Mouse (Mus musculus) hindbrain, embryonic 16.5 days (tissue): ENCODE data around the gene Olfr980. TPM values are rescaled to one million over a fixed set of nuclear protein-coding genes. Genes with fewer than 3 reads are reported as not detected.
"Not testable (repeated sequence)": the region's sequence is repeated elsewhere in the genome, so short reads cannot be mapped to it uniquely, and the experiment has no call there.

Experiments
- ATAC-seq: fragments of 200-750 bp; cut with Nextera tagmentation; 2 replicates; pipeline ENCODE4 v1.8.0; 2017; ENCODE audit warnings: moderate TSS enrichment, moderate library complexity
- H3K27ac ChIP-seq: fragments of 300-500 bp; sonication (generic); 2 replicates; pipeline ENCODE4 v1.5.1; 2014; ENCODE audit warnings: low read depth, mild to moderate bottlenecking, control low read depth, low read length, moderate library complexity
- H3K27me3 ChIP-seq: fragments of 300-500 bp; sonication (generic); replicated peaks from 2 replicates; pipeline ENCODE4 v1.6.1; 2014; ENCODE audit warnings: low read length; ENCODE audit not compliant: control insufficient read depth, insufficient read depth
- H3K36me3 ChIP-seq: fragments of 300-500 bp; sonication (generic); 2 replicates; pipeline ENCODE4 v1.6.1; 2014; ENCODE audit warnings: mild to moderate bottlenecking, low read length, moderate library complexity, mixed read lengths; ENCODE audit not compliant: control insufficient read depth, insufficient read depth
- H3K4me1 ChIP-seq: fragments of 300-500 bp; sonication (generic); 2 replicates; pipeline ENCODE4 v1.6.1; 2014; ENCODE audit warnings: low read depth, low read length; ENCODE audit not compliant: control insufficient read depth, insufficient read depth
- H3K4me2 ChIP-seq: fragments of 300-500 bp; sonication (generic); 2 replicates; pipeline ENCODE4 v1.6.1; 2014; ENCODE audit warnings: mild to moderate bottlenecking, low read length, control low read depth, moderate library complexity
- H3K4me3 ChIP-seq: fragments of 300-500 bp; sonication (generic); 2 replicates; pipeline ENCODE4 v1.5.1; 2014; ENCODE audit warnings: mild to moderate bottlenecking, low read length, control low read depth, moderate library complexity
- H3K9ac ChIP-seq: fragments of 300-500 bp; sonication (generic); 2 replicates; pipeline ENCODE4 v1.6.1; 2014; ENCODE audit warnings: low read depth, mild to moderate bottlenecking, control low read depth, low read length, moderate library complexity
- H3K9me3 ChIP-seq: fragments of 300-500 bp; sonication (generic); 2 replicates; pipeline ENCODE4 v1.6.1; 2014; ENCODE audit warnings: mild to moderate bottlenecking, low read length, moderate library complexity; ENCODE audit not compliant: control insufficient read depth
- WGBS: fragments of 180-500 bp; shearing (Covaris S2); extraction: QIAGEN DNeasy Blood & Tissue Kit; methylation state at CpG from one replicate; pipeline ENCODE4 v1.1.7; 2014; 5-methylcytosine and 5-hydroxymethylcytosine counted together
- polyA plus RNA-seq: library from polyadenylated mRNA; unstranded; fragments of >200 nt; fragmentation: Nextera tagmentation; extraction: Ambion mirVana; gene quantifications from 2 replicates; pipeline ENCODE4 v1.2.1, GENCODE M21; 2015

Gene Olfr980
- not detected in 2 replicates for polyA plus RNA-seq

DNA sequence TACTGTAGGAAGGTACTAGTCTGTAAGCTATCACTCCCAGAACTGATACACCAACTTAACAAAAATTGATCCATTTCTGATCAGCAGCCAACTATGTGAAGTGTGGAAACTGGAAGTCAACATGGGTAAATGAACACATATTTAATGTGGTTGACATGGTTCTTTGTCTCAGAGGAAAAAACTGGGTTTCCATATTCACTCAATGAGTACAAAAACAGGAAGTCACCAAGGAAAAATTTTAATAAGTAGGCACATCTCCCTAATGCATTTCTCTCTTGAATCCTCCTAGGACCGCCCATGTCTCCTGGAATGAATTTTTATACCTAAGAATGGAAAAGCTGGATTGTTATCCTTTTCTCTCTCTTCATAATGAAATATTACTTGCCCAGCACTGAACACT is at the start of gene Olfr980:
TSS of gene Olfr980 (minus strand) at position 101 of the 400 bp plus-strand sequence.
- WGBS = 94% methylated on average over 1 of the region's 1 CpGs
- no peaks in the 10 kb centered on the region for H3K9me3 ChIP-seq

DNA sequence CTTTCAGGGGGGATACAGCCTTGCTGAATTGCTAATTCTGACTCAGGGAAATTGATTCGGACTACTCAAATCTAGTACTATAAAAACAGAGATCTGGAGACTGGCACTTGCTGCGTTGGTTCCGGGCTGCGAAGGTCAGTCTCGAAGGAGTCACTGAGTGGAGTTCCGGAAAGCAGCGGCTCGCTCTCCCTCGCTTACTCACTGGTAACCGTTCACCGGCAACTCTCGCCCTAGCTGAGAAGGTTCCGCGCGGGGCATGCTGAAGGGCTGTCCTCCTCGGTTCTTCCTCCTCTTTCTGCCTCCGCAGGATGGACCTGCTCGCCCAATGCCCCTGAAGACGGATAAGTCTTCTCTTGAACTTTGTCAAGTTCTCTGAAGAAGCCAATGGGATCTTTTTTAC is 40.8 kb upstream of the Olfr980 start:
- H3K27me3 ChIP-seq = no peaks in the 10 kb centered on the region

More for the DNA sequence above, at the start of gene Olfr980:
- ATAC-seq = no peak
- Histone ChIP-seq H3K27me3 (no peaks in the 10 kb centered on the region), H3K9ac (no peak within 1 kb of the TSS), H3K4me1 (no peaks in the 10 kb centered on the region), H3K4me3 (no peak within 1 kb of the TSS), H3K36me3 (no peaks in the 10 kb centered on the region), H3K27ac (no peak within 1 kb of the TSS), H3K4me2 (no peak within 1 kb of the TSS)

DNA sequence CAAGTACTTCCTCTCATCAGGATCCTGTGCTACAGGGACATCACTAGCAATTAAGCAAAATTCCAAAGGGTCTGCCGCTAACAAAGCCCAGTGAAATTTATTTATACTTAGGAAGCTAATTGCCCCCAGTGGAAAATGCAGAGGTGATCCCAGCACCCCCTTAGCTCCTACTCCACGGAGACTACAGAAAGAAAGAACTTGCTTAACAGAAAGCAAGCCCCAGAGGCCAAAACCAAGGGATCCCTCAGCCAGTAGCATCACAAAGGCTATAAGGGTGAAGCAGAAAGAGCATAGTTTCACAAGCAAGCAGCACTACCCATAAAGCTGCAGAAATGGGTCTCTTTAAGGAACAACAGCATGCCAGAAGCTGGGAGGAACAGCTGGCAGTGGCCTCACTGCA is 11.8 kb upstream of the Olfr980 start, which contains the start of gene Olfr981:
TSS of gene Olfr981 (plus strand) at position 301 of the 400 bp plus-strand sequence.
- no peaks in the 10 kb centered on the region for H3K9me3 ChIP-seq
- ATAC-seq = no peak
- H3K4me3 ChIP-seq = no peak within 1 kb of the TSS
- no peaks in the 10 kb centered on the region for H3K27me3 ChIP-seq
- no peaks in the 10 kb centered on the region for H3K4me1 ChIP-seq
- H3K36me3 ChIP-seq = no peaks in the 10 kb centered on the region
- no peak within 1 kb of the TSS for H3K9ac ChIP-seq
- H3K4me2 ChIP-seq = no peak within 1 kb of the TSS
- H3K27ac ChIP-seq = no peak within 1 kb of the TSS
- WGBS = 70% methylated on average over 2 of the region's 2 CpGs

More for the DNA sequence above, 40.8 kb upstream of the Olfr980 start:
- no peak for ATAC-seq
- Histone ChIP-seq H3K4me2 (no peak overlapping the region), H3K36me3 (no peaks in the 10 kb centered on the region), H3K4me1 (no peaks in the 10 kb centered on the region), H3K4me3 (no peak overlapping the region), H3K9ac (no peak overlapping the region), H3K9me3 (no peaks in the 10 kb centered on the region), H3K27ac (no peak overlapping the region)
- 93% methylated on average over 19 of the region's 19 CpGs for WGBS

DNA sequence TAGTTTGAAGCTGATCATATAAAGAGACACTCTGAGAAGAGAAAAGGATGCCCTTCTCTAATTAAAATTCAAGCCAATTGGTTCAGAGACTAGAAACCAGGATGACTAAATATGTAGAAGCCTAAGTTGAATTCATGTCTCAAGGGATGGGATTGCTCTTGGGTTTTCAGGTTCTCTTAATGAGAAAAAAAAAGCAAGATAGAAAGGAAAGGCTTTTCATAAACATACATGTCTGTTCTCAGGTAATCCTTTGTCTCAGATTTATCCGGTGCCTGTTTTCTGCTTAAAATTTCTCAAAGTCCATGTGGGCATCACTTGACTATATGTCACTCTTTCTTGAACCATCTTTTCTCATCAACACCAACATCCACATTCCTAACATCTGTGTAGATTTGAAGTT is 6.0 kb downstream of the Olfr980 start, which contains the start of gene Olfr979:
TSS of gene Olfr979 (minus strand) at position 101 of the 400 bp plus-strand sequence.
- Histone ChIP-seq H3K4me1 (no peaks in the 10 kb centered on the region), H3K4me2 (no peak within 1 kb of the TSS), H3K9me3 (no peaks in the 10 kb centered on the region), H3K27ac (no peak within 1 kb of the TSS), H3K36me3 (no peaks in the 10 kb centered on the region), H3K27me3 (no peaks in the 10 kb centered on the region), H3K4me3 (no peak within 1 kb of the TSS), H3K9ac (no peak within 1 kb of the TSS)
- WGBS = 100% methylated on average over 1 of the region's 1 CpGs
- no peak for ATAC-seq

DNA sequence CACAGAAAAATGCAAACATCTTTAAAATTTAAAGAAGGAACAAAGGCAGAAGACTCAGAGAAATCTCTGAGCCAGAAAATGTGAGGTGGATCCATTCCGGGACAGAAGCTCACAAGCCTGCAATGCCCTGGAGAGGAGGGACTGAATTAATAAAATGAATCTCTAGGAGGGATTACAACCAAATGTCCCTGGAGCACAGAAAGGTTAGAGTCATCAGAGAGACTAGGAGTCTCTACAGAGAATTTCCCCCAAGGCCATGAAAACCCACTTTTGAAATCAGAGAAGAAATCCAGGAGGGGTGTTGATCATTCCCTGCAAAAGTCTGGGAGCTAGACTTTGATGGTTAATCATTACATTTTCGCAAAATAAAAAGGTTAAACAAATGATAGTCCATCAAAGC is 17.6 kb downstream of the Olfr980 start, which contains the start of gene Olfr978:
TSS of gene Olfr978 (plus strand) at position 301 of the 400 bp plus-strand sequence.
- Histone ChIP-seq H3K4me3 (no peak within 1 kb of the TSS), H3K4me2 (no peak within 1 kb of the TSS), H3K36me3 (no peaks in the 10 kb centered on the region), H3K27ac (no peak within 1 kb of the TSS), H3K9me3 (no peaks in the 10 kb centered on the region), H3K9ac (no peak within 1 kb of the TSS), H3K4me1 (no peaks in the 10 kb centered on the region), H3K27me3 (no peaks in the 10 kb centered on the region)
- WGBS = 91% methylated on average over 2 of the region's 2 CpGs
- ATAC-seq = no peak

DNA sequence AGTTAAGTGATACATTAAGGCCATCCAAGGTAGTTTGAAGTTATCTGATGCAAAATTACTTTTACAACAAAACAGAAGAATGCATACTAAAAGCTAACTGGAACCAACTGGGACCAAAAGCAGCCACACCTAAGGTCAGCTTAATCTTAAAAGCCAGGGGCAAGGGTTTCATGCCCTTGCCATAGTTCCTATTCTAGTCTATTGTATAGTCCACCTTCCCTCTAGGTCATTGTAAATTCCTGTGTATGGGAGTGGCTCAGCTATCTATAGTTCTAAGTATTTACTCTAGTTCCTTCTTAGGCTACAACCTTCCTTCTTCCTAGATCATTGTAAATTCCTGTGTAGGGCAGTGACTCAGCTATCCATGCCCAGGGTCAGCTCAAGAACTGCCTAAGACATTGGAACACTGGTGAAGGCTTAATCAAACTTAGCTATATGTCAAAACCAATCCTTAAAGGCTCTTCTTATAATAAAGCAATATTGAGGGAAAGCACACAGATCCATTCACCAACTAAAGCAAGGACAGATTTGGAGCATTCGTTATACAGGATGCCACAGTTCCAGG is 32.7 kb downstream of the Olfr980 start:
- not testable (repeated sequence) for H3K36me3 ChIP-seq, H3K4me2 ChIP-seq, H3K27me3 ChIP-seq, H3K4me1 ChIP-seq, H3K9me3 ChIP-seq, H3K27ac ChIP-seq, ATAC-seq, H3K4me3 ChIP-seq, H3K9ac ChIP-seq
- WGBS = 92% methylated on average over 1 of the region's 1 CpGs

DNA sequence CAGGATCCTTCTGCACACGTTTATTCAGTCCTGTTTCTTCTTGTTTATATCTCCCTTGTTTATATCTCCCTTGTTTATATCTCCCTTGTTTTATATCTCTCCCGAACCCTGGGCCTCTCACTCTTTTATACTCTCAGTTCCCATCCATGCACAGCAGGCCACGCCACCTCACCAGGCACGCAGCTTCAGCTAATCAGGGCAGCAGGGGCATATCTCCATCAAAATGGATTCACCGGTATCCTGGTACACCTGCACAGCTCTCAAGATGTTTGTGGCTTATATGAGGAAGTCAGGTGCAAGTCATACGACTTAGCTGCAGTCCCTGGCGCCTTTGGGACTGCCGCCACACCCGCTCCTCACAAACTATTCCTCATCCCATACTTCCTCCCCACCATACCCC is 48.3 kb downstream of the Olfr980 start, which contains the start of gene Olfr976:
TSS of gene Olfr976 (minus strand) at position 101 of the 400 bp plus-strand sequence.
- not testable (repeated sequence) for H3K9me3 ChIP-seq, ATAC-seq
- 84% methylated on average over 6 of the region's 9 CpGs for WGBS

More for the DNA sequence above, 48.3 kb downstream of the Olfr980 start, which contains the start of gene Olfr976:
- not testable (repeated sequence) for H3K36me3 ChIP-seq, H3K9ac ChIP-seq, H3K4me3 ChIP-seq, H3K4me1 ChIP-seq, H3K27ac ChIP-seq, H3K27me3 ChIP-seq, H3K4me2 ChIP-seq

Other genes starting within 250 kb of the Olfr980 start
- gene Olfr968, start 226.3 kb downstream of the Olfr980 start, polyA plus RNA-seq = not detected in 2 replicates
- not detected in 2 replicates for gene Olfr969, start 218.6 kb downstream of the Olfr980 start, polyA plus RNA-seq
- gene Olfr970, start 200.7 kb downstream of the Olfr980 start, polyA plus RNA-seq = not detected in 2 replicates
- gene Olfr971, start 172.7 kb downstream of the Olfr980 start, polyA plus RNA-seq = not detected in 2 replicates
- not detected in 2 replicates for gene Olfr972, start 143.2 kb downstream of the Olfr980 start, polyA plus RNA-seq
- not detected in 2 replicates for gene Olfr229, start 102.2 kb downstream of the Olfr980 start, polyA plus RNA-seq
- gene Olfr974, start 72.1 kb downstream of the Olfr980 start, polyA plus RNA-seq = not detected in 2 replicates
- 0.05 TPM in 1 of 2 replicates, not detected in the other for gene Olfr975, start 57.5 kb downstream of the Olfr980 start, polyA plus RNA-seq
- not detected in 2 replicates for gene Olfr976, start 48.4 kb downstream of the Olfr980 start, polyA plus RNA-seq
- gene Olfr978, start 17.5 kb downstream of the Olfr980 start, polyA plus RNA-seq = not detected in 2 replicates
- not detected in 2 replicates for gene Olfr979, start 6.1 kb downstream of the Olfr980 start, polyA plus RNA-seq
- gene Olfr981, start 11.9 kb upstream of the Olfr980 start, polyA plus RNA-seq = not detected in 2 replicates
- not detected in 2 replicates for gene Olfr982, start 64.2 kb upstream of the Olfr980 start, polyA plus RNA-seq
- not detected in 2 replicates for gene Olfr983, start 84.0 kb upstream of the Olfr980 start, polyA plus RNA-seq
- not detected in 2 replicates for gene Olfr984, start 104.6 kb upstream of the Olfr980 start, polyA plus RNA-seq
- gene Olfr985, start 120.6 kb upstream of the Olfr980 start, polyA plus RNA-seq = not detected in 2 replicates
- not detected in 2 replicates for gene Tmem225, start 138.5 kb upstream of the Olfr980 start, polyA plus RNA-seq
- gene Olfr986, start 171.3 kb upstream of the Olfr980 start, polyA plus RNA-seq = 0.08 TPM in 1 of 2 replicates, not detected in the other
- gene Zfp202, start 182.7 kb upstream of the Olfr980 start, polyA plus RNA-seq = 11.2 TPM in 2 replicates